Mouse (Mus musculus): ENCODE measurements around the gene Mup10. TPM values are rescaled to one million over a fixed set of nuclear protein-coding genes. Genes with fewer than 3 reads are reported as not detected.
"Not testable (repeated sequence)": the region's sequence is repeated elsewhere in the genome, so short reads cannot be mapped to it uniquely, and the experiment has no call there.

Mup10 gene
- polyA plus RNA-seq (2011; ENCODE audit: insufficient read depth, insufficient read length, low replicate concordance, missing spikeins): 3.8 TPM in 1 of 2 replicates, not detected in the other

- WGBS: 75% methylated on average over 2 of the region's 2 CpGs
- not testable (repeated sequence) for H3K4me3 ChIP-seq (replicated peaks; ENCODE audit: control insufficient read depth, low read depth, low read length); H3K4me1 ChIP-seq (ENCODE audit: control insufficient read depth, insufficient read depth, low read length); H3K27ac ChIP-seq (ENCODE audit: control insufficient read depth, insufficient read depth, low read depth, low read length, poor library complexity)
These were observed at the start of gene Mup10 for GRCm38 (mm10) chr4:60582099-60582498. TSS of gene Mup10 (minus strand) at chr4:60582199.

Other genes with a start within 250 kb of the Mup10 start
- not detected in 2 replicates for gene Mup9, start 160.2 kb downstream of the Mup10 start, polyA plus RNA-seq (2011; ENCODE audit: insufficient read depth, insufficient read length, low replicate concordance, missing spikeins)
- gene Mup1, start 80.2 kb downstream of the Mup10 start, polyA plus RNA-seq (2011; ENCODE audit: insufficient read depth, insufficient read length, low replicate concordance, missing spikeins): 11.0 and 46.6 TPM in 2 replicates
- gene Mup11, start 80.2 kb upstream of the Mup10 start, polyA plus RNA-seq (2011; ENCODE audit: insufficient read depth, insufficient read length, low replicate concordance, missing spikeins): 15.2 and 82.9 TPM in 2 replicates
- gene Mup12, start 159.1 kb upstream of the Mup10 start, polyA plus RNA-seq (2011; ENCODE audit: insufficient read depth, insufficient read length, low replicate concordance, missing spikeins): not detected in 2 replicates
- 49.8 and 294 TPM in 2 replicates for gene Mup22, start 239.3 kb upstream of the Mup10 start, polyA plus RNA-seq (2011; ENCODE audit: insufficient read depth, insufficient read length, low replicate concordance, missing spikeins)

All from bone marrow, adult 2 months (tissue).